Mouse (Mus musculus): ENCODE measurements at regions not wholly inside any gene's neighbourhood (a gene's known extent, or its start where the extent isn't known, plus 50 kb on each side); places are given as distances from the start of the nearest gene placed in this dataset.
"Not testable (repeated sequence)": the region's sequence is repeated elsewhere in the genome, so short reads cannot be mapped to it uniquely, and the experiment has no call there.

DNA sequence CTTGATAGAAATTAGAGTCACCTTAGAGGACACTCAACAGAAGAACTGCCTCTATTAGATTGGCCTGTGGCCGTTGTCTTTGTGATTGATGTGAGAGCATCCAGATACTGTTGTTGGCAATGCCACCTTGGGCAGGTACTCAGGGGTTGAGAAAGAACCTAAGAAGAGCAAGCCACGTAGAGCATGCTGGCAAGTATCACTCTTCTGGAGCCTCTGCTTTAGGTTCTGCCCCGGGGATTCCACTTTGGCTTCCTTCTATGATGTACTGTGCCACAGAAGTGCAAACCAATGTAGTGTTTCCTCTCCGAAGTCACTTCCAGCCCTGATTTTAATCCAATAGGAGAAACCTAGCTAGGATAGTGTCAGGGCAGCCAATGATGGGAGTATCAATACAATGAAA lies 98.3 kb upstream of the Fam84a start:
- DNase-seq (ENCODE audit: extremely low spot score) = no peak

DNA sequence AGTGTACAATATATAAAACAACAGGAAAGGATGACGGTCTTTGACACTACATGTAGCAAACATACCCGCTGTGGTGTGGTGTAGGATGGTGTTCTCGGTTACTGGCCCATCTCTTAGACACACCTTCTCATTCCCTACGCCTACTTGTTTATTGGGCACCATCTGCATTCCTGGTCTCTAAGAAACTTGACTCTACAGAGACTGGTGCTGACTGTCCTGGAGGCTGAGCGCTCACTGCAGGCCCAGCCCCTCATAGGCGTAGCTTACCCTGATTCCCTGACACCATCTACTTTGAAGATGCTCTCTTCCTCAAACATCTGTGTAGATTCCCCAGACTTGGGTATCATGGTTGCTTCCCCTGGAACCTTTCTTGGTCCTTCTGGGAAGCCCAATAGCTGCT lies 90.9 kb upstream of the Fam84a start:
- not testable (repeated sequence) for DNase-seq (ENCODE audit: extremely low spot score)

DNA sequence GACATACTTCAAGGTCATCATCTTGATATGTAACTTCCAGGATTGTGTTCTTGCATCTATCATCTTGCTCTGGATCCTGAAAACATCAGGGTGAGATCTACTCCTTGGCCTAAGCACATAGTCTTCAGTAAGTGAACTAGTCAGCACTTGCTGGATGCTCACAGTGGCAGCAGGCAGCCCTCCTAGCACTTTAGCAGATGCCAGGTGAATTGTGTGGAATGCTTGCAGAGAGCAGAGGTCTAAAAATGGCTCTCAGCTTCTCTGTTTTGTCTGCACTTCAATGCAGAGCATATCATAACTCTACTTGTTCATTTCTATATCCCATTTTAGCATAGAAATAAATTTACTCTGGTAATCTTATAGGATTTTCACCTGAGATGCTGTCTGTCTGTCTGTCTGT lies 85.8 kb upstream of the Fam84a start:
- DNase-seq (ENCODE audit: extremely low spot score) = no peak

DNA sequence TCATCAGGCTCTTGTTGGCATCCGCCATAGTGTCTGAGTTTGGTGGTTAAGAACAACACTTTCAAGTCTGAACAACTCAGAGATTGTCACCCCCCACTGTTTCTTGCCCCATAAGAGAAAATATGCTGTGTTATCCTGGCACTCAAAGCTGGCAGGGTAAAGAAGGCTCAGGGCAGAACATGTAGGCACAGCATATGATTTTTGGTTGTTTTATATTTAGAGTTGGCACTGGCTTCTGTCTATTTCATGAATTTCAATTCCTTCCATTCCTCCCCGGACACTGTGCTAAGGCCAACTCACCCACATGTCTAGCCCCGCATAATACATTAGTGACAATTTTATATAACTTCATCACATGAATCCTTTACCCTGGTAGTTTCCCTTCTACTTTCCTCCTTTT lies 83.5 kb upstream of the Fam84a start:
- no peak for DNase-seq (ENCODE audit: extremely low spot score)

DNA sequence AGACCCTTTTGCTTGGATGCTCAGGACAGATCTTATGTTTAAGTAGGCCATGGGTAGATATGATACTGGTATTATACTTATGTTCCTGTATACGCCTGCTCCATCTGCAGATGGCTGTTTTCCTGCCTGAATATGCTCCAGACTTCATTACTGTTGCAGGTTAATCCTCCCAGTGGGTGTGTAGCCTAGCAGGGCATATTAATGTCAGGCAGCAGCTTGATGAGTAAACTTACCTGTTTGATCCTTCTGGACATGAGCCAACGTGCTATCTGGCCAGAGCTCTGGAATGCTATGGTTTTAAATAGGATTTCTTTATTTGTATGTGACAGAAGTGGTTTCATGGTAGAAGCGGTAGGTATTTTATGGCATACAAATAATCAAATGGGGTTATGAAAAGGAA lies 60.8 kb upstream of the Fam84a start:
- no peak for DNase-seq (ENCODE audit: extremely low spot score)

DNA sequence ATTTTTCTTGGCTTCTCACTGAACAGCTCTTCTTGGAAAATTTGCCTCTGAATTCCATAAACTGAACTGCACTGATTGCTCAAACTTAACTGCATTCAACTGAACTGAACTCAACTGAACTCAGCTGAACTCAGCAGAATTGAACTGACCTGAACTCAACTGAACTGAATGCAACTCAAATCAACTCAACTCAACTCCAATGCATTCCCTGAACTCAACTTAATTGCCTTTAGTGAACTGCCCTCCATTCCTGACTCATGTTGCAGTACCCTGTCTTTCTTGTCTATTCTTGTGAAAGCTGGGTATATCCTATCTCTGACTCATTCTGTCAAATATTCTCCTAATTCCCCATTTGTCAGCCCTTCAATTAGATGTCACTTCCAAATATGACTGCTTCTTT lies 58.0 kb upstream of the Fam84a start:
- DNase-seq (ENCODE audit: extremely low spot score) = no peak

DNA sequence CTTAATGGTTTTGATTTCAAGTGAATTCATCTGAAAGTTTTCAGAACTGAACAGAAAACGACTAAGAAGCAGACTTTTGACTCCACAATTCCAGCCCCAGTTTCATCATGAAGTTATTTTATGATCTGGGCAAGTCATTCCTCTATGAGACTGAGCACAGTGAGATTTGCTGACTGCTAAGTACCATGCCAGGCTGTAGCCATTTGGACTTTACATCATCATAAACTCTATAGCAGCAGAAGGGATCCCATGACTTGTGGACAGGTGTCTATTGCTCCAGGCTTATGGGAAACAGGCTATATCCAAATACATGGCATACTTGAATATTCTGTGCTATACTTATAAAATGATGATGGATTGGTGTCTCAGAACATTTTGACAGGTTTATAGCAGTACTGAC lies 55.4 kb upstream of the Fam84a start:
- no peak for DNase-seq (ENCODE audit: extremely low spot score)

DNA sequence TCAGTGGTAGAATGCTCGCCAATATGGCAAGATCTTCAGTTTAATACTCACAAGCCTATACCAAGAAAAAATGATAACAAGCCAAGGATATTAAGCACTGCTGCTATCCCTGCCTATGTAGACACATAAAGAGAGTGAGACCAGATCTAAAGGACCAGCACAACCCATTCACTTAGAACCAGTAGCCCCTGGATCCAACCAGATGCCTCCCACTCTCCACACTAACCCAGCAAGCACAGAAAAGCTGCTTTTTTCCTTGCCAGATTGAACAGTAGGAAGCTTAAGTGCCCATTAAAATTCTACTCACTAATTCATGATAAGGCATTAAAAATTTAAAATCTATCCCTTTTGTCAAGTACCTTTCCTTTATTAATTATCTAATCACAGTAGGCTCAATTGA lies 52.6 kb upstream of the Fam84a start:
- DNase-seq (ENCODE audit: extremely low spot score) = no peak
